Mouse (Mus musculus) heart, postnatal 0 days (tissue): ENCODE measurements at regions not wholly inside any gene's neighbourhood (a gene's known extent, or its start where the extent isn't known, plus 50 kb on each side); places are given as distances from the start of the nearest gene placed in this dataset.

ENCODE experiments used
- CTCF ChIP-seq: IDR thresholded peaks from 2 replicates; pipeline ENCODE4 v1.5.1; 2016; ENCODE audit warnings: antibody characterized with exemption, control low read depth, low read depth
- EP300 ChIP-seq: IDR thresholded peaks from 2 replicates; pipeline ENCODE4 v1.6.1; 2016; ENCODE audit warnings: antibody characterized with exemption, low read depth

DNA sequence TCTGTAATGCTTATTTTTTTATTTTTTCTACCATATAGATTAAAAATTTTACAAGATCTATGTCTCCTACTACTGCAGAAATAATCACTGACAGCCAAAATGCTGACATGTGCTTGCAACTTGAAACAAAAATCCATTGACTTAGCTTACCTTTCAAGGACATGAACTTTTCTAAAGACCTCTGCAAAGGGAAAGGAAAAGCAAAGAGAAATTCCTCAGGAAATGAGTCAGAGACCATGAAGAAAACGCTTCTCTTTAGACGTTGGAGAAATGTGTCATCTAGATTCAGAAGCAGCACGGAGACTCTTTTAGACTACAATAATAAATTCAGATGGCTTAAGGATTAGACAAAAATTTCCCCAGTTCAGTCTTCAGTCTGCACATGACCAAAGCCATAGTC is 2188.6 kb upstream of the Tenm3 start:
- TF ChIP-seq CTCF (no peak), EP300 (no peak)
